Mouse (Mus musculus) liver, embryonic 14.5 days (tissue): ENCODE results near the gene Dmac1. TPM values are rescaled to one million over a fixed set of nuclear protein-coding genes. Genes with fewer than 3 reads are reported as not detected.

Experiments used
- ATAC-seq: fragments of 200-750 bp; cut with Nextera tagmentation; 2 replicates; pipeline ENCODE4 v1.8.0; 2017; ENCODE audit warnings: moderate number of reproducible peaks, mild to moderate bottlenecking, moderate library complexity; ENCODE audit not compliant: insufficient read depth
- DNase-seq, 3 experiments: peaks; one replicate each; pipeline ENCODE4 v3.0.0-alpha.2; 2012 to 2013; ENCODE audit warnings: low read depth in 3 of 3, low spot score in 3 of 3
- H3K27ac ChIP-seq: fragments of 300-500 bp; sonication (generic); 2 replicates; pipeline ENCODE4 v1.5.1; 2014; ENCODE audit warnings: moderate library complexity, mild to moderate bottlenecking, control low read depth, inconsistent platforms
- H3K27me3 ChIP-seq: fragments of 300-500 bp; sonication (generic); 2 replicates; pipeline ENCODE4 v1.6.1; 2014; ENCODE audit warnings: mild to moderate bottlenecking, low read length, moderate library complexity; ENCODE audit not compliant: control insufficient read depth, insufficient read depth
- H3K36me3 ChIP-seq: fragments of 300-500 bp; sonication (generic); replicated peaks from 2 replicates; pipeline ENCODE4 v1.6.1; 2014; ENCODE audit warnings: low read depth; ENCODE audit not compliant: control insufficient read depth, insufficient read depth
- H3K4me1 ChIP-seq, 2 experiments: fragments of 200-500 bp in 1 of 2; fragments of 300-500 bp in 1 of 2; sonication (generic) in 1 of 2; replicated peaks; 2 replicates each; pipeline ENCODE4 v1.6.1; 2012 to 2014; ENCODE audit warnings: antibody characterized with exemption in 1 of 2, inconsistent platforms in 1 of 2, low read length in 1 of 2; ENCODE audit not compliant: control insufficient read depth in 2 of 2, insufficient read depth in 2 of 2
- H3K4me2 ChIP-seq: fragments of 300-500 bp; sonication (generic); 2 replicates; pipeline ENCODE4 v1.6.1; 2014; ENCODE audit warnings: low read depth, mild to moderate bottlenecking, control low read depth, moderate library complexity
- H3K4me3 ChIP-seq, 2 experiments: fragments of 200-500 bp in 1 of 2; fragments of 300-500 bp in 1 of 2; sonication (generic) in 1 of 2; 2 replicates each; pipeline ENCODE4 v1.5.1; 2012 to 2014; ENCODE audit warnings: low read depth in 2 of 2, low read length in 2 of 2, mild to moderate bottlenecking in 2 of 2, control low read depth in 1 of 2, inconsistent platforms in 1 of 2, moderate library complexity in 1 of 2; ENCODE audit not compliant: insufficient read depth in 1 of 2
- H3K9ac ChIP-seq: fragments of 300-500 bp; sonication (generic); replicated peaks from 2 replicates; pipeline ENCODE4 v1.6.1; 2014; ENCODE audit warnings: mild to moderate bottlenecking, control low read depth, moderate library complexity
- H3K9me3 ChIP-seq: fragments of 300-500 bp; sonication (generic); 2 replicates; pipeline ENCODE4 v1.6.1; 2016; ENCODE audit warnings: low read length, mixed read lengths; ENCODE audit not compliant: control insufficient read depth
- CTCF ChIP-seq: IDR thresholded peaks from 2 replicates; pipeline ENCODE4 v1.5.1; 2016; ENCODE audit warnings: antibody characterized with exemption, low read depth, control low read depth
- EP300 ChIP-seq: IDR thresholded peaks from 2 replicates; pipeline ENCODE4 v1.6.1; 2016; ENCODE audit warnings: antibody characterized with exemption, low read depth
- WGBS: fragments of 180-500 bp; shearing (Covaris S2); extraction: QIAGEN DNeasy Blood & Tissue Kit; methylation state at CpG from one replicate; pipeline ENCODE4 v1.1.7; 2014; ENCODE audit not compliant: insufficient replicate concordance; 5-methylcytosine and 5-hydroxymethylcytosine counted together
- polyA plus RNA-seq, 2 experiments: library from polyadenylated mRNA; depleted of rRNA in 1 of 2; stranded (reverse) in 1 of 2; unstranded in 1 of 2; fragments of >200 nt; fragmentation: Nextera tagmentation in 1 of 2; extraction: Ambion mirVana in 1 of 2; gene quantifications; 2 replicates each; pipeline versions ENCODE4 v1.2.1 to v1.2.3; 2012 to 2014

Gene Dmac1
- polyA plus RNA-seq, 2 experiments, result 29.1 to 54.3 TPM

DNA sequence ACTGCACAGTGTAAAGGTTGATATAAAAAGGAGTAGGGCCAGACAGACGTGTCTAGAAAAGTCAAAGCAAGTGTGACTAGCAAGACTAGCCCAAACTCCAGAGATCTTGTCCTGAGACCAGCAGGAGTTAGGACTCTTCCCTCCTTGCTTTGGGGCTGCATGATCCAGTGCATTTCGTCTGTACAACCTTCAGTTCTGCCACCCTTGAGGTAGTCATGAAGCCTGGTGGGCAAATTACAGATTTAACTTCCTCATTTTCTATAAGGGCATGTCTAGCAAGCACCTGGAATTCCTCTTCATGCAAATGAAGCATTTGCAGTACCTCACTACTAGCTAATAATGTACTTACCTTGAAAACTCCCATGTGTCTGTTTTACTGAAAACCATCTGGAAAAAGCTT, 10.2 kb downstream of the Dmac1 start:
- H3K9ac ChIP-seq, result no peak overlapping the region
- ATAC-seq, result no peak

DNA sequence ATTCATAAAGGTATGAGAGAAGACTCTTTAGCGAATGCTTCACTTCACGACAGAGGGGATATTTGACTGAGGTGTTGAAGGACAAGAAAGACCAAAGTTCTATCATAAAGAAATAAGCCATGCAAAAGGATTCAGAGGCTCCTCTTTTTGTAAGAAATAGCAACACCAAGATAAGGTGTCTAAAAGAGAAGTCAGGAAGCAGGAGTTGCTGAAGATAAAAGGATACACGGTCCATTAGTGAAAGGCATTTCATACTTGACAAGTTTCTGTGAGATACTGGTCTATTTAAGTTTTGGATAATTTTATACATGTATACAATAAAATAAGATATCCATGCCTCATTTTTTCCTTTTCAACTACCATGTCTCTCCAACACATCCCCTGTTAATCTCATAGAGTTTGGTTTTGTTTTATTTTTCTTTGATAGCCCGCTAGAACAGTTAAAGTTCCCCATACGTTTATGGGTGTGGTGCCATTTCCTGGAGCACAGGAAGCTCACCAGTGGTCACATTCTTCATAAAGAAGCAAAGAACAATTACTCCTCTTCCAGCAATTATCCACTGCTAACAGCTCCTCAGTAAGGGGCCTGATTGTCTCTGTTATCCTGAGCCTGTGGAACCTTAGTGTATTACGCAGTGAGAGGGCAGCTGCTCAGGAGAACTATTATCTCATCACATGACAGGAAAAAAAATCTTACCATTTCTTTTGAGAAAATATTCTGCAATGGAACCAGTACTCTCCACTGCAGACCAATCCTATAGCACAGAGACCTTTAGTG, 11.1 kb downstream of the Dmac1 start:
- H3K27me3 ChIP-seq, result no peaks in the 10 kb centered on the region
- H3K4me2 ChIP-seq, result no peak overlapping the region; the same call in 1 of the 2 replicates
- DNase-seq (no peak), ATAC-seq (peak; percentile 35; the same call in 1 of the 2 replicates)
- H3K9me3 ChIP-seq, result no peaks in the 10 kb centered on the region
- H3K4me3 ChIP-seq, result no peak overlapping the region
- TF ChIP-seq CTCF (no peak), EP300 (no peak)
- no peaks in the 10 kb centered on the region for H3K36me3 ChIP-seq
- no peak overlapping the region for H3K9ac ChIP-seq
- H3K27ac ChIP-seq, result no peak overlapping the region
- WGBS, result 14% methylated on average over 6 of the region's 6 CpGs
- H3K4me1 ChIP-seq, result 0 out of 4 replicates have a peak, but pooled peaks cover 0 to 2% of the 10 kb centered on the region in 2 experiments

More for the DNA sequence above, 10.2 kb downstream of the Dmac1 start:
- no peak for DNase-seq
- WGBS, result 31% methylated on average over 2 of the region's 2 CpGs
- H3K27me3 ChIP-seq, result no peaks in the 10 kb centered on the region
- H3K36me3 ChIP-seq, result no peaks in the 10 kb centered on the region
- no peaks in the 10 kb centered on the region for H3K9me3 ChIP-seq
- H3K4me2 ChIP-seq, result no peak overlapping the region
- no peak overlapping the region for H3K4me3 ChIP-seq
- H3K4me1 ChIP-seq, result 0 out of 4 replicates have a peak, but pooled peaks cover 0 to 2% of the 10 kb centered on the region in 2 experiments
- H3K27ac ChIP-seq, result no peak overlapping the region
- TF ChIP-seq CTCF (no peak), EP300 (no peak)

DNA sequence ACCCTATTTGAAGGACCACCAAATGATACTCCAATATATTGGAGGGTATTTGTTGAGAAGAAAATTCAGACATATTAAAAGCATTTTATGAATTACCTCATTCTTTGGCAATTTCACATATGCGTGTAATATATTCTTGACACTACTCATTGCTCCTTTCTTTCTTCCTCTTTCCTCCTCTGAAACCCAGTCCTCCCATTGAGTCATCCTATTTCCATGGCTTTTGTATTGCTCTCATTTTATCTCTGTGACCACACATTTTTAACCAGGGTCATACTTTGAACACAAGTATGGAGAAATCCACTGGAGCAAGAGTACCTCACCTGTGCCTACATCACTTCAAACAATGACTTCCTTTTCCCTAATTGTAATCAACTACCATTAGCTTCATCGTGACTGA, 13.9 kb downstream of the Dmac1 start:
- Histone ChIP-seq H3K4me1 (0 out of 4 replicates have a peak, but pooled peaks cover 0 to 2% of the 10 kb centered on the region in 2 experiments), H3K9ac (no peak overlapping the region), H3K36me3 (no peaks in the 10 kb centered on the region), H3K4me2 (no peak overlapping the region), H3K4me3 (no peak overlapping the region), H3K27ac (no peak overlapping the region), H3K27me3 (no peaks in the 10 kb centered on the region), H3K9me3 (no peaks in the 10 kb centered on the region)
- no peak for DNase-seq
- 68% methylated on average over 2 of the region's 2 CpGs for WGBS
- ATAC-seq, result no peak
- TF ChIP-seq EP300 (no peak), CTCF (no peak)

DNA sequence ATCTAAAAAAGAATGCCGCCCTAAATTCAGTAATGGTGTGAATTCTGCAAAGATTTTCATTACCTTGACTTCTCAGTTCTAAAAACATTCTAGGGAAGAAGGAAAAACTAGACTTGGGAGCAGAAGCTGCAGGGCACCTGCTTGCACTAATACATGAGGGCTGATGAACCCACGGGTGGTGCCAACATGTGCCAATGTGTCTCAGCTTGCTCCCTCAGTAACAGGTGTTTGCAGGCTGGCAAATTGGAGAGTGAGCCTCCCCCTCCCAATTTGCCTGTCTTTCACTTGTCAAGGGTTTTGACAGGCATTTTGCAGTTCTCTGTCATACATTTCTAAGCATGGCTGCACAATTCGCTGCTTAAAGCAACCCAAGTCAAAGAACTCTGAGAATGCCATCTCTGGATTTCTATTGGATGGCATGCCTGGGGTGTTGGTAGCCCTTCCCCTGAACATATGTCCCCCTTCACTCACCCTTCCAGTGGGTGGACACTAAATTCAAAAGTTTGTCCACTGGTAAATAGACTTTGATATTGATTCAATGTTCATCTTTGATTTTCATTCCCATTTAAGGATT, 14.5 kb downstream of the Dmac1 start:
- DNase-seq (no peak), ATAC-seq (no peak)
- Histone ChIP-seq H3K4me2 (no peak overlapping the region), H3K4me1 (0 out of 4 replicates have a peak, but pooled peaks cover 0 to 2% of the 10 kb centered on the region in 2 experiments), H3K27me3 (no peaks in the 10 kb centered on the region), H3K27ac (no peak overlapping the region), H3K4me3 (no peak overlapping the region), H3K9me3 (no peaks in the 10 kb centered on the region), H3K36me3 (no peaks in the 10 kb centered on the region), H3K9ac (no peak overlapping the region)
- TF ChIP-seq CTCF (no peak), EP300 (no peak)
- WGBS, result 57% methylated on average over 3 of the region's 3 CpGs

DNA sequence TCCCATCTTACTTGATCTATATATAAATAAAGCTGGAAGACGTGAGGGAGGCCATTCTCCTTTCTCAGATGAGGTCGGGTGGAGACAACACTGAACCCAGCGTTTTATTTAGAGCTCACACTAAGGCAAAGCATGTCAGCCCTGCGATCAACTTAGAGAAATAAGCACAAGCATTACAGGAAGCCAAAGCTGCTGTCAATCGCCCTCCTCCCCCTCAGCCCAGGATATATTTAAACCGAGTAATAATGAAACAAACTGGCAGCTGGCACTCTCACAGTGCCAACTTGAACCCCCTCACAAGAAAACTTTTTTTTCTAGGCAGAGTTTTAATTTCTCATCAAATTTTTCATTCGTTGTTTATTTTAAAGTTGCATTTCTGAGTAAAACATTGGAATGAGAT, 15.7 kb downstream of the Dmac1 start:
- DNase-seq, result no peak
- Histone ChIP-seq H3K27me3 (no peaks in the 10 kb centered on the region), H3K4me2 (no peak overlapping the region), H3K4me3 (no peak overlapping the region), H3K9me3 (no peaks in the 10 kb centered on the region), H3K4me1 (0 out of 4 replicates have a peak, but pooled peaks cover 0 to 2% of the 10 kb centered on the region in 2 experiments), H3K27ac (no peak overlapping the region), H3K36me3 (no peaks in the 10 kb centered on the region), H3K9ac (no peak overlapping the region)
- TF ChIP-seq CTCF (no peak), EP300 (no peak)
- WGBS, result 47% methylated on average over 7 of the region's 7 CpGs
- ATAC-seq, result no peak
